Mouse (Mus musculus): ENCODE results near the gene Tas2r119. TPM values are rescaled to one million over a fixed set of nuclear protein-coding genes. Genes with fewer than 3 reads are reported as not detected.

Tas2r119 gene
- not detected in 2 replicates for polyA plus RNA-seq (2016; fragmentation: Nextera tagmentation; extraction: Ambion mirVana)

GRCm38 (mm10) chr15:32176989-32177388 is at the start of gene Tas2r119:
TSS of gene Tas2r119 (plus strand) at chr15:32177289.
- H3K27ac ChIP-seq = no peak within 1 kb of the TSS
- WGBS = 86% methylated on average over 4 of the region's 4 CpGs
- H3K4me2 ChIP-seq (replicated peaks) = no peak within 1 kb of the TSS
- no peak within 1 kb of the TSS for H3K9ac ChIP-seq
- ATAC-seq (ENCODE audit: insufficient number of reproducible peaks, insufficient read depth, low FRiP score, low TSS enrichment) = no peak
- H3K4me3 ChIP-seq = no peak within 1 kb of the TSS
- no peaks in the 10 kb centered on the region for H3K9me3 ChIP-seq
- no peaks in the 10 kb centered on the region for H3K27me3 ChIP-seq
- H3K36me3 ChIP-seq = no peaks in the 10 kb centered on the region
- H3K4me1 ChIP-seq = no peaks in the 10 kb centered on the region

- 88% methylated on average over 7 of the region's 7 CpGs for WGBS
- no peak overlapping the region for H3K27ac ChIP-seq
- H3K4me3 ChIP-seq = no peak overlapping the region
- no peaks in the 10 kb centered on the region for H3K9me3 ChIP-seq
- no peaks in the 10 kb centered on the region for H3K4me1 ChIP-seq
- no peak overlapping the region for H3K4me2 ChIP-seq (replicated peaks)
- no peak for ATAC-seq (ENCODE audit: insufficient number of reproducible peaks, insufficient read depth, low FRiP score, low TSS enrichment)
- no peak overlapping the region for H3K9ac ChIP-seq
- no peaks in the 10 kb centered on the region for H3K36me3 ChIP-seq
- no peaks in the 10 kb centered on the region for H3K27me3 ChIP-seq
These were observed 44.8 kb upstream of the Tas2r119 start for GRCm38 (mm10) chr15:32132315-32132714.

GRCm38 (mm10) chr15:32141657-32142056 is 35.4 kb upstream of the Tas2r119 start:
- Histone ChIP-seq H3K27ac (no peak overlapping the region), H3K9ac (no peak overlapping the region), H3K9me3 (no peaks in the 10 kb centered on the region), H3K4me2 (replicated peaks) (no peak overlapping the region), H3K36me3 (no peaks in the 10 kb centered on the region), H3K4me1 (no peaks in the 10 kb centered on the region), H3K27me3 (no peaks in the 10 kb centered on the region), H3K4me3 (no peak overlapping the region)
- peak; percentile 67; the same call in 1 of the 2 replicates for ATAC-seq (ENCODE audit: insufficient number of reproducible peaks, insufficient read depth, low FRiP score, low TSS enrichment)

- Histone ChIP-seq H3K4me1 (no peaks in the 10 kb centered on the region), H3K4me2 (replicated peaks) (no peak overlapping the region), H3K9ac (no peak overlapping the region), H3K4me3 (no peak overlapping the region), H3K27me3 (no peaks in the 10 kb centered on the region), H3K27ac (no peak overlapping the region), H3K9me3 (no peaks in the 10 kb centered on the region), H3K36me3 (no peaks in the 10 kb centered on the region)
- 72% methylated on average over 3 of the region's 3 CpGs for WGBS
- ATAC-seq (ENCODE audit: insufficient number of reproducible peaks, insufficient read depth, low FRiP score, low TSS enrichment) = no peak
These were observed 32.8 kb upstream of the Tas2r119 start for GRCm38 (mm10) chr15:32144269-32144668.

GRCm38 (mm10) chr15:32153404-32153803 is 23.7 kb upstream of the Tas2r119 start:
- Histone ChIP-seq H3K36me3 (no peaks in the 10 kb centered on the region), H3K27me3 (no peaks in the 10 kb centered on the region), H3K27ac (no peak overlapping the region), H3K9ac (no peak overlapping the region), H3K4me2 (replicated peaks) (no peak overlapping the region), H3K4me1 (no peaks in the 10 kb centered on the region), H3K9me3 (no peaks in the 10 kb centered on the region), H3K4me3 (no peak overlapping the region)
- no peak for ATAC-seq (ENCODE audit: insufficient number of reproducible peaks, insufficient read depth, low FRiP score, low TSS enrichment)
- 52% methylated on average over 2 of the region's 2 CpGs for WGBS

- Histone ChIP-seq H3K4me2 (replicated peaks) (no peak overlapping the region), H3K4me3 (no peak overlapping the region), H3K9me3 (no peaks in the 10 kb centered on the region), H3K27ac (no peak overlapping the region), H3K9ac (no peak overlapping the region), H3K36me3 (no peaks in the 10 kb centered on the region), H3K4me1 (no peaks in the 10 kb centered on the region), H3K27me3 (no peaks in the 10 kb centered on the region)
- 73% methylated on average over 11 of the region's 11 CpGs for WGBS
- ATAC-seq (ENCODE audit: insufficient number of reproducible peaks, insufficient read depth, low FRiP score, low TSS enrichment) = no peak
These were observed 23.1 kb upstream of the Tas2r119 start for GRCm38 (mm10) chr15:32153857-32154449.

GRCm38 (mm10) chr15:32156126-32156525 is 21.0 kb upstream of the Tas2r119 start:
- ATAC-seq (ENCODE audit: insufficient number of reproducible peaks, insufficient read depth, low FRiP score, low TSS enrichment) = no peak
- Histone ChIP-seq H3K27ac (0 out of 2 replicates have a peak overlapping the region, but pooled peaks have one; percentile 46), H3K4me2 (replicated peaks) (no peak overlapping the region), H3K4me1 (no peaks in the 10 kb centered on the region), H3K4me3 (no peak overlapping the region), H3K9ac (no peak overlapping the region), H3K9me3 (no peaks in the 10 kb centered on the region), H3K36me3 (no peaks in the 10 kb centered on the region), H3K27me3 (no peaks in the 10 kb centered on the region)
- 33% methylated on average over 5 of the region's 5 CpGs for WGBS

- Histone ChIP-seq H3K27me3 (no peaks in the 10 kb centered on the region), H3K36me3 (no peaks in the 10 kb centered on the region), H3K9ac (no peak overlapping the region), H3K4me1 (no peaks in the 10 kb centered on the region), H3K4me2 (replicated peaks) (no peak overlapping the region), H3K9me3 (no peaks in the 10 kb centered on the region), H3K4me3 (no peak overlapping the region), H3K27ac (no peak overlapping the region)
- no peak for ATAC-seq (ENCODE audit: insufficient number of reproducible peaks, insufficient read depth, low FRiP score, low TSS enrichment)
These were observed 16.8 kb upstream of the Tas2r119 start for GRCm38 (mm10) chr15:32160281-32160680.

- ATAC-seq (ENCODE audit: insufficient number of reproducible peaks, insufficient read depth, low FRiP score, low TSS enrichment) = no peak
These were observed 5.3 kb upstream of the Tas2r119 start for GRCm38 (mm10) chr15:32171764-32172163.

GRCm38 (mm10) chr15:32172175-32172987 is 4.7 kb upstream of the Tas2r119 start:
- Histone ChIP-seq H3K27ac (no peak overlapping the region), H3K9ac (no peak overlapping the region), H3K27me3 (no peaks in the 10 kb centered on the region), H3K4me3 (no peak overlapping the region), H3K9me3 (no peaks in the 10 kb centered on the region), H3K4me2 (replicated peaks) (no peak overlapping the region), H3K36me3 (no peaks in the 10 kb centered on the region), H3K4me1 (0 out of 2 replicates have a peak, but pooled peaks cover 5% of the 10 kb centered on the region)
- ATAC-seq (ENCODE audit: insufficient number of reproducible peaks, insufficient read depth, low FRiP score, low TSS enrichment) = no peak
- WGBS = 50% methylated on average over 9 of the region's 9 CpGs

More at GRCm38 (mm10) chr15:32171764-32172163, 5.3 kb upstream of the Tas2r119 start:
- Histone ChIP-seq H3K27me3 (no peaks in the 10 kb centered on the region), H3K9me3 (no peaks in the 10 kb centered on the region), H3K36me3 (no peaks in the 10 kb centered on the region), H3K4me1 (0 out of 2 replicates have a peak, but pooled peaks cover 5% of the 10 kb centered on the region), H3K4me3 (no peak overlapping the region), H3K4me2 (replicated peaks) (no peak overlapping the region), H3K9ac (no peak overlapping the region), H3K27ac (no peak overlapping the region)
- 33% methylated on average over 6 of the region's 6 CpGs for WGBS

- ATAC-seq (ENCODE audit: insufficient number of reproducible peaks, insufficient read depth, low FRiP score, low TSS enrichment) = no peak
- no peak overlapping the region for H3K27ac ChIP-seq
- H3K4me2 ChIP-seq (replicated peaks) = no peak overlapping the region
- no peak overlapping the region for H3K9ac ChIP-seq
- no peak overlapping the region for H3K4me3 ChIP-seq
- H3K36me3 ChIP-seq = no peaks in the 10 kb centered on the region
- 54% methylated on average over 2 of the region's 2 CpGs for WGBS
- 0 out of 2 replicates have a peak, but pooled peaks cover 5% of the 10 kb centered on the region for H3K4me1 ChIP-seq
- H3K9me3 ChIP-seq = no peaks in the 10 kb centered on the region
- H3K27me3 ChIP-seq = no peaks in the 10 kb centered on the region
These were observed 4.1 kb upstream of the Tas2r119 start for GRCm38 (mm10) chr15:32172988-32173329.

GRCm38 (mm10) chr15:32180010-32180725 is 3.1 kb downstream of the Tas2r119 start:
- Histone ChIP-seq H3K36me3 (no peaks in the 10 kb centered on the region), H3K27ac (no peak overlapping the region), H3K9me3 (no peaks in the 10 kb centered on the region), H3K4me2 (replicated peaks) (no peak overlapping the region), H3K27me3 (no peaks in the 10 kb centered on the region), H3K9ac (no peak overlapping the region), H3K4me3 (no peak overlapping the region), H3K4me1 (no peaks in the 10 kb centered on the region)
- ATAC-seq (ENCODE audit: insufficient number of reproducible peaks, insufficient read depth, low FRiP score, low TSS enrichment) = no peak
- WGBS = 85% methylated on average over 1 of the region's 1 CpGs
